Mouse (Mus musculus) cerebellum, adult 2 months (tissue): Measurements from ENCODE around the gene Metrn.

Experiments
- CTCF ChIP-seq: fragments of 200-500 bp; IDR thresholded peaks from 2 replicates; pipeline ENCODE4 v1.5.1; 2011; ENCODE audit warnings: low read depth, mild to moderate bottlenecking, control low read depth, low read length, moderate library complexity, borderline replicate concordance; ENCODE audit not compliant: insufficient read depth
- POLR2A ChIP-seq: fragments of 200-500 bp; IDR thresholded peaks from 2 replicates; pipeline ENCODE4 v1.6.1; 2011; ENCODE audit warnings: low read length, control low read depth, borderline replicate concordance; ENCODE audit not compliant: insufficient read depth

- TF ChIP-seq POLR2A = no peak
- TF ChIP-seq CTCF = no peak
Measured at GRCm38 (mm10) chr17:25818851-25819780, 22.2 kb upstream of the Metrn start.
